Mouse (Mus musculus) layer of hippocampus, postnatal 25 days (tissue): ENCODE data around the gene Aifm2. TPM values are rescaled to one million over a fixed set of nuclear protein-coding genes. Genes with fewer than 3 reads are reported as not detected.

Experiments used
- DNase-seq, 2 experiments: peaks; one replicate each; pipeline ENCODE4 v3.0.0; 2022; ENCODE audit warnings: mixed read lengths in 2 of 2, low spot score in 1 of 2; ENCODE audit errors: extremely low spot score in 1 of 2
- total RNA-seq, 2 experiments: library from RNA; stranded (reverse); gene quantifications; 2 replicates each; pipeline ENCODE4 v1.2.3; 2021

Gene Aifm2
- total RNA-seq, 2 experiments from 2014 or later, result 5.8 to 6.4 TPM

DNA sequence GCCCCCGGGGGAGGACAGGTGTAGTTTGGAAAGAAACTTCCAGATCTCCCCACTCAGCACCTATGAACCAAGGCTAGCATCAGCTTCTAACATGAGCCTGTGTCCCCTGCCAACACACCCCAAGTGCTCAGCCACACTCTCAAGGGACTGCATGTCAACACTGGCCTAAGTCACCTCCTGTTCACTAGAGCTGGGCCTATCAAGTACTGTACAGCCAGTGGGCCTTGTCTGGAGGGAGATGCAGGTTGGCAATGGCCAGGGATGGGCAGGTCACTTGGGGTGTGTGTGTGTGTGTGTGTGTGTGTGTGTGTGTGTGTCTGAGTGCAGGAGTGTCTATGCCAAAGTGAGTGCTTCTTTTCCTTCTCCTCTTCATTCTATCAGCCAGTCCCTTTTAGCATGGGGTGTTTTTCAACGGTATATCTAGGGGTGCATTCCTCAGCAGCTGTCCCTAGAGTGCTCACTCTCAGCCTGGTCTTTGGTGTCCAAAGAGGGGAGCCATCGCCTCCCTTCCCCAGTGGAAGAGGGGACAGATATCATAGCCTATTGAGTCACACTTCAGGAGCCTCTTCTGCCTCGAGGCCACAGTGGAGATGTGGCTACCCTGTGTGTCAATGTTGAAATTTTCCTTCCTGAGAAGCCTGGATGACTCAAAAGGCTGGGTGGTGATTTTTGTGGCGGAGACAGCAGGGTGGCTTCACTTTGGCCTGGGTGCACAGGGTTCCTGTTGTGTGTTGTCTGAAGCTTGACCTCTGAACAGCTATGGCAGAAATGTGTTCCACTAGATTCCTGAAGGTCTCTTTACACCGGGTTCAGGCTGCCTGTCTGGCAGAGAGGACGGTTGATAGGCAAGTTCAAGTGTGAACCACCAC is 1.2 kb downstream of the Aifm2 start:
- DNase-seq, result no peak

DNA sequence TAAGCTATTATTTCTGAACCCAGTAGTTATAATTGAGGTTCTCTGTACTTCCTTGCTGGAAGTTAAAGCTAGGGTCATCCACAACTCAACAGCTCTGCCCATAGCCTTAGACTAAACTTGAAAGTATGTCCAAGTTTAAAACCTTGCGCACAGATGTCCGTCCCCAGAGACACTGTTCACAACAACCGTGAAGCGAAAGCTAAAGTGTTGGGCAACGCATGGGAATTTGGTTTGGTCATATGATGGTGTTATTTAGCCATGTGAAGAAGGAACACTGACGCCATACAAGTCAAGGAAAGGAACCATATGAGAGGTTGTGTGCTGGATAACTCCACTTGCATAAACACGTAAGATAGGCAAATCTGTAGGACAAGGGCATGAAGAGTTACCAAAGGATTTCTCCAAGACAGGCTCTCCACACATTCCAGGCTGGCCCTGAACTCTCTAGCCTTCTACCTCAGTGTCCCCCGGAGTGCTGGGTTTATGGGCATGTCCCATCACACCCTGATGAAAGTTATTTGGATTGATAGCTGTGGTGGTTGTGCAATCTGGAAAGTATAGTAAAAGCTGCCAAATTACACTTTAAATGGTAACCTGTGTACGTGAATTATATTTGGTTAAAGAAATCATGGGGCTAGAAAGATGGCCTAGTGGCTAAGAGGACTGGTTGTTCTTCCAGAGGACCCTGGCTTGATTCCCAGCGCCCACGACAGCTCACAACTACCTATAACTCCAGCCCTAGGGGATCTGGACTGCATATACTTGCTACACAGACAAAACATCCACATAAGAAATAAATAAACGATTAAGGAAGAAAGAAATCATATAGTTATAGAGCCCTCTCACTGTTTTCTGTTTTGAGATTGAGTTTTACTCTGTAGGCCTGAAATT is 2.6 kb downstream of the Aifm2 start:
- DNase-seq, result no peak

DNA sequence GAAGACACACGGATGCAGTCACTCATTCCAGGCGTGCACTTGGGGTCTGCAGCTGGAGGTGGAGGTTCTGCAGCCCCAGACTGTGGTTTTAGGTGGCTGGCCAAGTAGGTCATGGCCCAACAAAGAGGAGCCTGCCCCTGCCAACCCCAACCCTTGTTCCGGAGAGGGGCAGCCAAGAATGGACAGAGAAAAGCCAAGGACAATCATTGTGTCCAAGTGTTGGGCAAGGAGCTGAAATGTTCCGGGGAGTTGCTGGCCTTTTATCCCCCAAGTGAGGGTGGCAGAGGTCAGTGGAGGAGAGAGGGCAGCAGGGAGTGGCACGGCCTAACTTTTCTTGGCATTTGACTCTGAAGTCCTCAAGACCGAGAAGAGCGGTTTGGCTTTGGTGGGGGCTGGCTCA is 5.3 kb downstream of the Aifm2 start:
- DNase-seq, result no peak

DNA sequence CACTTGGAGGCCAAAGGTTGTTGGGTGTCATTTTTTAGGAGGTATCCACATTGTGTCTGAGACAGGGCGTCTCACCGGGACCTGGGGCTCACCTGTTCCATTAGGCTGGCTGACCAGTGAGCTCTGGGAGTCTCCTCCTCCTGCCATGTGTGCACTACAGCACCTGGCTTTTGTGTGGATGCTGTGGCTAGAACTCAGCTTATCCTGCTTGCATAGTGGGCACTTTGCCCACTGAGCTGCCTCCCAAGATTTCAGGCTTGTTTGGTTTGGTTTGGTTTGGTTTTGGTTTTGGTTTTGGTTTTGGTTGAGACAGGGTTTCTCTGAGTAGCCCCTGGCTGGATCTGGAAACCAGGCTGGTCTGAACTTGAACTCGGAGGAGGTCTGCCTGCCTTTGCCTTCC is 7.2 kb downstream of the Aifm2 start:
- no peak for DNase-seq

DNA sequence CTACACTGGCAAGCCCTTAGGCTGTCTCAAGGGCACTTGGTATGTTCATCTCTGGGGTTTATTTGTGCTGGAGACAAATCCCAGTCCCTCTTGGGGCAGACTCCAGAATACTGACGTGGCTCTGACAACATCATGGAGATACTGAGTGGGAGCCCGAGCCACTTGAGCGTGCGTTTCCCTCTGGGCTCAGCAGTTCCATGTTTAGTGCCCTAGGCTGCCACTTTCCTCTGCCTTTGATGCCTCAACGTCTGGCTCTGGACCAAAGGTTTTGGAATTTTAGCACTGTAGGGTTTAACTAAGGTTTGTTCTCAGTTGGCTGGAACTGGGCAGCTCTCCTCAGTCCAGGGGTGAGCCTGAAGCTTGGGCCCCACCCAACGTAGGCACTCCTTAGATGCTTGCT is 8.2 kb downstream of the Aifm2 start:
- no peak for DNase-seq

DNA sequence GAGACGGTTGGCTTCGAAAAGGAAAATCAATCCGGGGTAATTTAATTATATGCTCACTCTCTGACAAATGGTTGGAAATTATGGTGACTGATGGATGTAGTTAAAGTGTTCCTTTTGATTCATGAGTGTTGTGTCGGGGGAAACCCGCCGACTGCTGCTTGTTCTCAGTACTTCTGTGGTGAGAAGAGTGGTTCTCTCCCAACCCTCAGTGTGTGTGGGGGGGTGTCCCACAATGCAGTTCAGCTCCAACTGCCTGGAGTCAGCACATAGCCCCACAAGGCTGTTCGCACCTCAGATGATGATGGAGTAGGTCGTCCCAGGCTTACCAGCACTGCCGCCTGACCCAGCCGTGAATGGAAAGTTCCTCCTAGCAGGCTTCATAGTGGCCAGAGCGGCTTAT is 14.1 kb downstream of the Aifm2 start:
- DNase-seq, result peak in 1 of 2 experiments; percentile 38

DNA sequence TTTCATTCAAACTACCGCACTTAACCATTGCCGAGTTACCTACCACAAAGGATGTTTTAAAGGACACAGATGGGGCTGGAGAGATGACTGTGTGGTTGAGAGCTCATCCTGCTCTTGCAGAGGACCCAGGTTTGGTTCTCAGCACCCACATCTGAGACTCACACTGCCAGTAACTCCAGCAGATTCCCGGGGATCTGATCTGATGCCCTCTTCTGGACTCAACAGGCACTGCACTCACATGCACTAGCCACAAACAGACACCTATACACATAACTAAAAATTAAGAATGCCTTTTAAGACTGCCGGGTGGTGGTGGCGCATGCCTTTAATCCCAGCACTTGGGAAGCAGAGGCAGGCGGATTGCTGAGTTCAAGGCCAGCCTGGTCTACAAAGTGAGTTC is 15.1 kb downstream of the Aifm2 start:
- no peak for DNase-seq

DNA sequence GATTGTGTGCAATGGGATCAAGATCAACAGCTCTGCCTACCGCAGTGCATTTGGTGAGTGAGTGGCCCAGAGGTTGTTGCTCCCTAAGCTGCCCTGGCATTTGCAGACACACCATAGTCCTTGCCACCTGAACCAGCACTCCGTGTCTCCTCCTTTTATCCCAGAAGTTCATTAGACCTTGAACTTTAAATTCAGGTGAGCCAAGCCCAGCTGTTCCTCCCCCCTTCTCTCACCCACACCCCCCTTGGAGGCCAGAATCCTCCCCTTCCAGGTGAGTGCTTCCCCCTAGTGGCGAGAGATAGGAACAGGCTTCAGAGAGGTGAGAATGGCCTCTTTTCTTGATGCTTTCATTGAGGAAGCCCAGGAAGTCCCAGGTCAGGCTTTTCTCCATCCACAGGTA is 19.3 kb downstream of the Aifm2 start:
- DNase-seq, result no peak

DNA sequence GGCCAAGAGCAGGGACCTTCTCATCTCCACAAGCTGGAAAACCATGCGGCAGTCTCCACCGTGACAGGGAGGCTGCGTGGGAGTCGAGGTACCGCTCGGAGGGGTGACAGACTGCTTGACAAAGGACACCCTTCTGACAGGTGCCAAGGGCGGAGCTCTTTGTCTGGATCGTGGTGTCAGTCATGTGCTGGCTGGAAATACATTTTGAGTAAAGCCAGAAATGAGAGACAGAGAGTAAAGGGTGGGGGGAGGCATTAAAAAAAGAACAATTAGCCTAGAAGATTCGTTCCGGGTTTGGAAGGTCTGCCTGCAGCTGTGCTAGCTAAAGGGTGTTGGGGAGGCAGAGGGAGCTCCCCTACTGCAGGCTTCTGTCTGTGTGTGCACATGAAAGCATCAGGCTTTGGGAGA is 21.6 kb downstream of the Aifm2 start:
- no peak for DNase-seq

DNA sequence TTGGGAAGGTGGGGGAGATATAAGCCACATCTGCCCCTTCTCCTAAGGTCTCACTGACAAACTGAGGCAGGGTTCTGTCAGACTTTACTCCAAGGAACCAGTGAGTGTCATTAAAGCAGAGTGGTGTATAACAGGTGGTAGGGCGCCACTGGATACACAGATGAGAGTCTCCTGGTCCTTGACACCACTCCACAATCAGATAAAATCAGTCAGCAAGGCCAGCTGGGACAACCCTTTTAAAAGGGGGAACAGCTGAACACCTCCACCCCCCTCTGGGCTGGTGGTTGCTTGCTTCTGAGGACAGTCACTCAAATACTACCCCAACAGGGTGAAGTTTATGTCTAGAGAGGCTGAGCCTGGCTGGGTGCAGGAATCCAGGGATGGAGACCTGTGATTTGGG is 22.5 kb downstream of the Aifm2 start:
- DNase-seq, result no peak

DNA sequence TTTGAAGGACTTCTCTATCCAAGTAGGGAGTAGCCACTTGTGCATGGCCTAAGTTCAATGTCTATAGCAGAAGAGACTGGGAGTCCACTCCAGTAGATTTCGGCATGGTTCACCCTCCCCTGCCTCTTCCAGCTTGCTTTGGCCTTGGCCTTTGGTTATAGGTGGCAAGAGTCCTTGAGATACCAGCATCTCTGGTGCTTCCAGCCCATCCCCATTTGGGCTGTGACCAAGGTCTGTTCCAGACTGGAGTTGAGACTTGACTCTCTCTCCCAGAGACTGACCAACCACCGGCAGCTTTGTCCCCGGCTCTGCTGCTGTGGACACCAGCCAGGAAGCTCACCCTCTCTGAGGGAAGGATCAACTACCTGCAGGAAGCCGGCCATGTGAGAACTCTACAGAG is 23.1 kb downstream of the Aifm2 start:
- no peak for DNase-seq

DNA sequence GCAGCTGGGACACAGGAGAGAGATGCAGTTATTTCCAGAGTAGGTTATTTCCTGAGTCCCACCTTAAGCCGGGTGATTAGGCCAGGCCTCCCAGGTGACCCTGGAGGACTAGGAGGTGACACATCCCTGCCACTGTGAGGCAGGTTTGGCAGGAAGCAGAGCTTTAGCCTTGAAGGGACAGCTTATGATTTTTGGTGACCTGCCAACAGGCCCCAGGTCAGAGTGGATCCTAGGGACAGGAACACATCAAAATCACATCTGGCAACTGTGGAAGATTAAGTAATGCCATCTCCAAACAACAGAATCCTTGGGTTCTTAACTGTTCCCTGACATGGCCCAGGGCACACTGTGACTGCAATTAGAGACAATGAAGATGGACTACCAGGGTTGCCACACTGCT is 26.2 kb downstream of the Aifm2 start:
- DNase-seq, result no peak

DNA sequence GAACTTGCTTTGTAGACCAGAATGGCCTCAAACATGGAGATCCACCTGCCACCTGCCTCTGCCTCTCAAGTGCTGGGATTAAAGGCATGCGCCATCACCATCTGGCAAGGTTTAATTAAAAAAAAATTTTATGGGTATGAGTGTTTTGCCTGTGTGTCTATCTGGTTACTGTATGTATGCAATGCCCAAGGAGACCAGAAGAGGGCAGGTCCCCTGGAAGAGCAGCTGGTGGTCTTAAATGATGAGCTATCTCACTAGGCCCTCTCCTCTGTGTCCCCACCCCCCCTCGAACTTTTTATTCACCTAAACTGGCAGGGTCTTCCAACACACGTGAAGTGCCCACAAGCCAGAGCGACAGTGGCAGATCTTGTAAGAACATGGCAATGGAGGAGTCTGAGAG is 26.8 kb downstream of the Aifm2 start:
- DNase-seq, result no peak

DNA sequence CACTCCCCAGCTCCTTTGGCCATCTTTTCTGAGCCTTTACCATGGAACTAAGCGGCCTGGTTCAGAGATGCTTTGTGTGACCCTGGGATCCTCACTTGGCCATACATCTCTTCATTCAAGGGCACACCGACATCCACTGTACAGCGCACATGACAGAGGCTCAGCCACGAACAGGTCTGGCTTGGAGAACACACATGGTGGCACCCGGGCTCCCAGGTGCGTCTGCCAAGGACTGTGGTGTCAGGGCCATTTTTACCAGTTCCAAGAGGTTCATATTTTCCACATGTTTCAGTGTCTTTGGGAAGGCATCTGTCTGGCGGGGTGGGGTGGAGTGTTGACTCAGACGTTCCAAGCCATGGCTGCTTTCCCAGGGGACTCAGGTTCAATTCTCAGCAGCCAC is 27.3 kb downstream of the Aifm2 start:
- DNase-seq, result no peak

DNA sequence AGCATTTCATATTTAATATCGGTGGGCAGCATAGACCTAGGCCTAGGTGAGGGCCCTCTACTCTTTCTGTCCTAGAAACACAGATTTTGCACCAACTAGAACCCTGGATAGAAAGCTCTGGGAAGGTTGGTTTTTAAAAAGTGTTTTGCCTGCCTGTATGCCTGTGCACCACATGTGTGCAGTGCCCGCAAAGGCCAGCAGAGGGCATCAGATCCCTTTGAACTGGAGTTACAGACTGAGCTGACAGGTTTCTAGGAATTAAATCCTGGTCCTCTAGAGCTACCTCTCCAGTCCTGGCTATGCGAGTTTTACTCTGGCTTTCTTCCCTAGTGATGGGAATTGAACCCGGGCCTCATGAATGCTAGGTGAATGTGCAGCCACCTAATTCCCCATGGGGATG is 30.1 kb downstream of the Aifm2 start:
- DNase-seq, result peak in 1 of 2 experiments; percentile 31

DNA sequence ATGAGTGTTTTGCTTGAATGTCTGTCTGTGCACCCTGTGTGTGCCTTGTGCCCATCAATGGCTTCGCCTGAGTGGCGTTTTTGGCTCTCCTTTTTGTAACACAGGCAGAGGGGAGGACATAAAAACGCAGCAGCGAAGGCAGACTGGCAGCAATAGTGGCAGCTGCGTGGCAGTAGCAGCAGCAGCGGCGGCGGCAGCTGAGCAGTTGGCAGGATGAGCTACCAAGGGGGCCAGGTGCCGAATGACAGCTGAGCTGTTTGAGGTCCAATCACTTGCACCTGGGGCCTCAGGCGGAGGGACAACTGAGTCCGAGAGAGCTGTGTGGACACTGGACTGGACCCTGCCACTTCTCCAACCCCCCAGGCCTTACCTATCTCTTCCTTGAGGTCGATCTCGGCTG is 32.2 kb downstream of the Aifm2 start:
- DNase-seq, result no peak

DNA sequence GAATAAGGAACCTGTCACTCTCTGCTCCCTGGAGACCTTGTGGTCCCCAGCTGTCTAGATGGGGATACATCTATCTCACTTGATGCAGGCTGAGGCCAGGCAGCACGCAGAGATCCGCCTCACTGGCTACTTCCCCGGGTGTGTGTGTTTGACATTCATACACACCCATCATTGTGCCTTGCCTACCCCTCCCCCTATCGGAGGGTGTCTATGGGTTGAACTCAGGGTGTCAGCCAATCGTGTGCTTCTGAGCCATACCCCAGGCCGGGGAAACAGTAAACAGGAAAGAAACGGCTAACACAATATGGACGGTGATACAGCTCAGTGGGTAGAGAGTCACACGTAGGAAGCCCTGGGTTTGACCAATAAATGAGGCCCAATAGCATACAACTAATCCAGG is 35.0 kb downstream of the Aifm2 start:
- DNase-seq, result no peak

DNA sequence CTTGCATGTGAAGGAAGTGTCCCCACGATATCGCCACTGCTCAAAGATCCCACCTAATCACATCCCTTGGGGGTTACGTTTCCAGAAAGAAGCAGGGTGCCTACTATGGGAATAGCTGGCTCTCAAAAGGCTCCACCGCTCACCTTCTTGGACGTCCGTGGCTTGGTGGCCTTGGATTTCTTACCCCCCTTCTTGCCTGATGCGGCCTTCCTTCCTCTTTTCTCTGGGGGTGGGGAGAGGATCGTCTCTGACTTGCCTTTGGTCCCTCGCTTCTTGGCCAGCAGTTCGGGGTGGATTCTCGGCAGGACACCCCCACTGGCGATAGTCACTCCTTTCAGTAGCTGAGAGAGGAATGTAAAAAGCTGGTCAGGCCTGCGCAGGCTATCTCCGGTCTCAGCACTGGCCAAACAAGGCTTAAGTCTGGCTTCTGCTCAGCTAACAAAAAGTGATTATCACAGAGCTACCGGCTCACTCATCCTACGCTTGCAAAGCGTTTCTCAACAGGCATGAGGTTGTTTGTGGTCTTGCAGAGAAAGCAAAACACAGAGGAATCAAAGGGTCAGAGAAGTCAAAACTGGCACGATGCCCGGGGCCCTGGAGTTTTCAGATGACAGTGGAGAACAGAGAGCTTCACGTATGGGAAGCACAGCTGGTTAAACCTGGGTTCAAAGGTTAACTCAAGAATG is 36.6 kb downstream of the Aifm2 start:
- DNase-seq, result no peak

DNA sequence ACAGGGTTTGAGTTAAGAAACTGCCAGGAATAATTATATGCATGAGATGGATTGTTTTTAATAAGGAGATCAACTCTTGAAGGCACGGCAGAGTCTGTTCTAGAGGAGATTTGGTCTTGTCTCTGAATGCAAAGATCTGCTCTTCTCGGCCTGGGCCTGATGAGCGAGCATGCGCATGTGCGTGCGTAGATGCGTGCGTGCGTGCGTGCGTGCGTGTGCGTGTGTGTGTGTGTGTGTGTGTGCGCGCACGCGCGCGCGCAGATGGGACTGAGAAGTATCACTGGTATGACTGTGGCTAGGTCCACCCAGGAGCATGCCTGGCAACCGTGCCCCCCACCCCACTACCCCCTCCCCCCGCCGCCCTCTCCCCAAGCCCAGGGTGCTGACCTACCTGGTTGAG is 38.0 kb downstream of the Aifm2 start:
- no peak for DNase-seq

DNA sequence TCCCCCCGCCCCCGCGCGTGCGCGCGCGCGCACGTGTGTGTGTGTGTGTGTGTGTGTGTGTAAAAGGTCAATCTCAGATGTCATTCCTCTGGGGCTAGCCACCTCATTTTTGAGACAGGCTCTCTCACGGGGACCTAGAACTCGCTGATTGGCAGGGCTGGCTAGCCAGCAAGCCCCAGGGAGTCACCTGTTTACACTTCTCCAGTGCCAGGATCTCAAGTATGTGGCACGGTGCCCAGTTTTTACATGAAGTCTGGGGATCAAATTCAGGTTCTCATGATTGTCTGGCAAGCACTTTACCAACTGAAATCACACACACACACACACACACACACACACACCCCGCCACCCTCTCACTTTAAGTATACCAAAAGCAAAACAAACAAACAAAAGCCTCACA is 42.0 kb downstream of the Aifm2 start:
- no peak for DNase-seq

DNA sequence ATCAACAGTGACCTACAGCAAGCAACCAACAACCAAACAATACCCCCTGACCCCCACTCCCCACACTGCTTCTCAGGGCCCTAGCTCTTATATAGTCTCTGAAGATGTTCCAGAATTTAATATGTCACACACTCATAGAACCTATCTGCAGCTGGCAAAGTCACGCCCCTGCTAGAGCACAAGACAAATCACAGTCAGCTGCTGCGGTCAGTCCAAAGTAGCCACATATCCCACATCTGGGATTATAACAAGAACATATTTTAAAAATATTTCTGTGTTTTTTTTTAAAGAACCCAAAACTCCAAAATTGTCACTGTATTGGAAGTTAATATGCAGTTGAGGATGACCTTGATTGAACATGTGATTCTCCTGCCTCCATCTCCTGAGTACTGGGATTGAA is 43.8 kb downstream of the Aifm2 start:
- no peak for DNase-seq
